Comparison of ENCODE assay signal across 7 mouse cellular contexts in genomic region chr10:95145204-95145926, GRCm38 (mm10).
DNase-seq lines count a peak whose midpoint lies in the region; ATAC-seq and TF ChIP-seq lines count a peak whose summit lies in the region.

No protein-coding gene starts in this region.

- TF ChIP-seq CTCF in E14TG2a.4 (conservative IDR thresholded peaks at IDR 0.05; ENCODE audit: low read length): no peak
- 0 out of 2 replicates have a peak, but pooled peaks have one; percentile 14 for TF ChIP-seq CTCF in kidney, postnatal 0 days (IDR thresholded peaks at IDR 0.05; ENCODE audit: low read depth)

- no peak for ATAC-seq in heart, embryonic 14.5 days (ENCODE audit: insufficient number of reproducible peaks, insufficient read depth, low FRiP score, low read depth)
- ATAC-seq in kidney, postnatal 0 days (replicated peaks; ENCODE audit: low FRiP score, low read depth): no peak

- H3K4me1 ChIP-seq in E14TG2a.4 (replicated peaks; ENCODE audit: low read depth, low read length): peaks cover 50% of the 10 kb centered on the region
- H3K4me1 ChIP-seq in heart, embryonic 14.5 days (ENCODE audit: control insufficient read depth in 2 of 2, insufficient read depth in 2 of 2, low read length in 2 of 2): peaks cover 41 to 66% of the 10 kb centered on the region in 2 experiments
- peaks cover 49% of the 10 kb centered on the region for H3K4me1 ChIP-seq in kidney, postnatal 0 days (replicated peaks; ENCODE audit: insufficient read depth, low read length)

- no peaks in the 10 kb centered on the region for H3K9me3 ChIP-seq in E14TG2a.4 (ENCODE audit: low read length)
- H3K9me3 ChIP-seq in heart, embryonic 14.5 days (ENCODE audit: control insufficient read depth, low read length): no peaks in the 10 kb centered on the region
- no peaks in the 10 kb centered on the region for H3K9me3 ChIP-seq in kidney, postnatal 0 days (replicated peaks; ENCODE audit: low read length)

- 49% methylated on average over 9 of the region's 9 CpGs for WGBS in heart, embryonic 14.5 days
- 36% methylated on average over 9 of the region's 9 CpGs for WGBS in kidney, postnatal 0 days

- peak overlapping the region; percentile 22 for H3K4me2 ChIP-seq in heart, embryonic 14.5 days (ENCODE audit: low read length)
- peak overlapping the region; percentile 26; the same call in 1 of the 2 replicates for H3K4me2 ChIP-seq in kidney, postnatal 0 days (ENCODE audit: low read length)

- no peaks in the 10 kb centered on the region for H3K36me3 ChIP-seq in E14TG2a.4 (ENCODE audit: insufficient read depth, low read length)
- H3K36me3 ChIP-seq in heart, embryonic 14.5 days (ENCODE audit: control insufficient read depth, insufficient read depth, low read length): no peaks in the 10 kb centered on the region
- no peaks in the 10 kb centered on the region for H3K36me3 ChIP-seq in kidney, postnatal 0 days (ENCODE audit: insufficient read depth, low read length)

- peak; percentile 48 for DNase-seq in embryo, embryonic 10 days (ENCODE audit: low spot score)
- peak; percentile 77 for DNase-seq in kidney, postnatal 0 days (ENCODE audit: low spot score)
- peak; percentile 41 for DNase-seq in neural tube, embryonic 10.5 days (ENCODE audit: extremely low spot score, low spot score)
- no peak for DNase-seq in urinary bladder, postnatal 10 days (ENCODE audit: low spot score)
- no peak for DNase-seq in frontal cortex, postnatal 36 days (ENCODE audit: low spot score in 2 of 2)

- H3K4me3 ChIP-seq in E14TG2a.4 (replicated peaks; ENCODE audit: low read length): peak overlapping the region; percentile 17; the same call in 1 of the 2 replicates
- H3K4me3 ChIP-seq in heart, embryonic 14.5 days (ENCODE audit: control insufficient read depth in 1 of 2, insufficient read depth in 1 of 2, low read depth in 1 of 2, low read length in 2 of 2): no peak overlapping the region
- H3K4me3 ChIP-seq in kidney, postnatal 0 days (replicated peaks; ENCODE audit: low read depth, low read length): no peak overlapping the region

- H3K9ac ChIP-seq in heart, embryonic 14.5 days (ENCODE audit: low read length): no peak overlapping the region
- H3K9ac ChIP-seq in kidney, postnatal 0 days (ENCODE audit: low read depth, low read length): no peak overlapping the region

- H3K27me3 ChIP-seq in E14TG2a.4 (ENCODE audit: insufficient read depth, low read length): 0 out of 2 replicates have a peak, but pooled peaks cover 3% of the 10 kb centered on the region
- no peaks in the 10 kb centered on the region for H3K27me3 ChIP-seq in heart, embryonic 14.5 days (ENCODE audit: control insufficient read depth, insufficient read depth, low read length)
- H3K27me3 ChIP-seq in kidney, postnatal 0 days (ENCODE audit: insufficient read depth, low read length): no peaks in the 10 kb centered on the region

- H3K27ac ChIP-seq in heart, embryonic 14.5 days (replicated peaks in 1 of 2; ENCODE audit: control insufficient read depth in 1 of 2, insufficient read depth in 1 of 2, low read depth in 2 of 2, low read length in 2 of 2): peak overlapping the region; percentile 18 to 31; a peak in 3 of 4 replicates
- peak overlapping the region; percentile 62 for H3K27ac ChIP-seq in kidney, postnatal 0 days

Comparison
In these comparisons a context has a peak if more than half of its experiments do, and no peak if none do; other contexts are left out.
1. DNase-seq: peak in embryo, embryonic 10 days (single experiment), kidney, postnatal 0 days (single experiment) and neural tube, embryonic 10.5 days (single experiment); none in urinary bladder, postnatal 10 days (single experiment) and frontal cortex, postnatal 36 days (0 of 2).